Mouse (Mus musculus) c-Kit-positive CD71-positive TER-119-negative erythroid progenitor cells, embryonic 14.5 days (primary cell): ENCODE measurements around the gene Vmn2r96.
"Not testable (repeated sequence)": the region's sequence is repeated elsewhere in the genome, so short reads cannot be mapped to it uniquely, and the experiment has no call there.

Source experiments
- DNase-seq: peaks from one replicate; pipeline ENCODE4 v3.0.0-alpha.2; 2013; ENCODE audit warnings: low read depth

The Vmn2r96 gene

DNA sequence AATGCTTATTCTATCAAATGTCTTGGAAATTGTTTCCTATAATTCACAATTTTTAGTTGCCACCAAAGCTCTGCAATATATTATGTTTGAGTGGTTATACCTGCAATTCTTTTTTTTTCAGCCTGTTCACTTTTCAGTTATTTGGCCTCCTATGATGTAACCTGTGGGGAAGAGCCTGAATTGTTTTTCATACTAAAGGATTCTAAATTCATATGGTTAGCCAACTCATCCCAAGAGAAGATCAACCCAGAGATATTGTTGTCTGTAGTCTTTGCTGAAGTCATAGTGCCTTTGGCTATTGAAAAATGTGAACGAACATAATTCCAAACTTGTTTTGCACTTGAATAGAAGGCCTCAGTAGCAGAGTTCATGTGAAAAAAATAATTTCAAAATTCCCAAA lies at the start of gene Vmn2r96:
Gene Vmn2r96 (plus strand): TSS at position 301 of the 400 bp plus-strand sequence.
- not testable (repeated sequence) for DNase-seq

DNA sequence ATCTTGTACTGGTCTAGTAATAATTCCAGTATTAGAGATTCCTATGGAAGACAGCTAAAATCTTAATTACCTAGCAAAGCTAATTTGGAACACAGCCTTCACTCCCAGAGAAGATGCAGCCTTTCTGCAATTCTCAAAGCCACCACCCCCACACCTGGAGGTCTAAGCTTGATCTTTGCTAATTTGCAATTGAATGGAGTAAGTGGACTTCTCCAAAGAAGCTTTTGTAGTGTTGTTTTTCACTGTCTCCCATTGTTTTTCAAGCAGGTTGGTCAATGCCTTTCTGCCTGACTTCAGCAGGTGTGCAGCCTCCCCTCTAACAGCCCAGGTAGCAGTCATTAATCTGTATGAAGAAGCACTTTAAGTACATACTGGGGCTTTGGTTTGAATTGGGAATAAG lies 49.6 kb upstream of the Vmn2r96 start:
- no peak for DNase-seq

DNA sequence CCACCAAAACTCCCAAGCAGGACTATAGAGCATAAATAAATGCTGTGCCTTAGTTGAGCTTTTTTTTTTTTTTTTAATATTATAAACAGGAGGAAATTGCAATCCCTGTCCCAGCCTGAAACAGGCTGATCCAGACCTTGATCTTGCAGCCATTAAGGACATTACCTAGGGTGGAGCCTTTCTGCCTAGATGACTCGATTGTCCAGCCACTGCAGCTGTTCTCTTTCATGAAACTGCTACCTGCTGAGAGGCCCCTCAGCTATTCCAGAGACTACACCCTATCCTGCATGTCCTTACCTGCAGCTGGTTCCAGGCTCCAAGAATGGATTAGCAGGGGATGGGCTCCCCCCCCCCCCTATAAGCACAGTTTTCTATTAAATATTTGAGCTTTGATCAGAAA lies 49.0 kb upstream of the Vmn2r96 start:
- no peak for DNase-seq

DNA sequence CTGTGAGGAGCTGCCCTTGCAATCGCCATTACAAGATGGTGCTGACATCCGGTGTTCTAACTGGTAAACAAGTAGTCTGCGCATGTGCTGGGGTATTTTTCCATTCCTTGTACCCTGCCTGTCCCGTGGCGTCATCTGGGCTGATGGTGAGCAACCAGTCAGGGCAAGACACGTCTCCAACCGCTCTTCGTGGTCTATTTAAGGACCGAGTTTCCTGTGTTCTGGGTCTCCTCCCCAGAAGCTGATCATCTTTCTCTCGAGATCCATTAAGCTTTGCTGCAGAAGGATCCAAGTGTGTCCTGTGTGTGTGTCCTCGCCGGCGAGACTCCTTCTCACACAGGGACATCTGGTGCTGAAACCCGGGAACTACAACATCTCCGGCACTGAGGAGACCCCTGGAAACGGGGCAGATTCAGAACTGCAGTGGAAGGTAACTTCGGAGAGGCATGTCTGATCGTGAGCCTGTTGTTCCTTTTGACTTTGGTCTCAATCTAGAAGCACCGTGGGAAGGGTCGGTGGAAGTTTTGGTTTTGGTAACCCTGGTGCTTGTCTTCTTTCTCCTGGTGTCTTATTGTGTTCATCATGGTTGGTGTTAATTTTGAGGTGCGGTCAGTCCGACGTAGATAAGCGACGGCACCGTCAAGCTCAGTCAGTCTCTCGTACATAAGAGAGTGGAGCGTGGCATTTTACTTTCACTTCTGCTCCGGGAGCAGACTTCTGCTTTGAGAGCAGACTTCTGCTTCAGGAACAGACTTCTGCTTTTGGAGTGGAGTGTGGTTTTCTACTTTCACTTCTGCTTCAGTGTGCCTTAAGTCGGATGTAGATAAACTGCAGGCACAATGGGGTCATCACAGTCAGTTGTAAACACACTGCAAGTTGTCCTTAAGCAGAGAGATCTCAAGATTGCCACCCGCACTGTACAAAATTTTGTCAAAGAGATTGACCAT lies 14.5 kb upstream of the Vmn2r96 start:
- not testable (repeated sequence) for DNase-seq

DNA sequence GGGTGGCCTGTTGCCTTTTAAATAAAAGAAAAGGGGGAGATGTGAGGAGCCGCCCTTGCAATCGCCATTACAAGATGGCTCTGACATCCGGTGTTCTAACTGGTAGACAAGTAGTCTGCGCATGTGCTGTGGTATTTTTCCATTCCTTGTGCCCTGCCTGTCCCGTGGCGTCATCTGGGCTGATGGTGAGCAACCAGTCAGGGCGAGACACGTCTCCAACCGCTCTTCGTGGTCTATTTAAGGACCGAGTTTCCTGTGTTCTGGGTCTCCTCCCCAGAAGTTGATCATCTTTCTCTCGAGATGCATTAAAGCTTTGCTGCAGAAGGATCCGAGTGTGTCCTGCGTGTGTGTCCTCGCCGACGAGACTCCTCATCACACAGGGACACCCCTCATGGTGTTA lies 6.8 kb upstream of the Vmn2r96 start:
- DNase-seq, result not testable (repeated sequence)

- not testable (repeated sequence) for DNase-seq
Observed at GRCm38 (mm10) chr17:18615151-18615550, 42.2 kb downstream of the Vmn2r96 start.

DNA sequence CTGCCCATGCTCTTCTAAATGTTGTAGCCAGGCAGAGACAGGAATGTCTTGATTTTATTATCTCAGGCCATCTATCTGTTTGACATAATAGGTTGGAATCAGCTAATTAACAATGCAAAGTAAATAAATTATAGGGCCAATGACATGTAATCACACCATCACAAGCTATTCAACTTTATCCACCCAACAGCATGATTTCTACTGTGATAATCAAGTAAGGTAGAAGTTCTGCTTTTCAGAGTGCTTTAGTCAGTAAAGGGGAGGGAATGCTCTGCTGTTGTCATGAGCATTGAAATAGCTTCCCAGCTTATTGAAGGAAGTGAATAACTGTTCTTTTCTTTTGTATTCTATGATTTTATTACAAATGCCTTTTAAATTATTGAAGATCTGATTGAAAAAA lies 53.6 kb downstream of the Vmn2r96 start:
- DNase-seq, result no peak
